Mouse (Mus musculus) liver, adult 2 months (tissue): ENCODE results near the gene Dnttip2.

ENCODE experiments used
- CTCF ChIP-seq: fragments of 200-500 bp; IDR thresholded peaks from 2 replicates; pipeline ENCODE4 v1.5.1; 2011; ENCODE audit warnings: low read depth, low read length, control low read depth
- POLR2A ChIP-seq: fragments of 200-500 bp; IDR thresholded peaks from 2 replicates; pipeline ENCODE4 v1.6.1; 2011; ENCODE audit warnings: low read length, control low read depth; ENCODE audit not compliant: insufficient read depth; ENCODE audit errors: extremely low read depth

DNA sequence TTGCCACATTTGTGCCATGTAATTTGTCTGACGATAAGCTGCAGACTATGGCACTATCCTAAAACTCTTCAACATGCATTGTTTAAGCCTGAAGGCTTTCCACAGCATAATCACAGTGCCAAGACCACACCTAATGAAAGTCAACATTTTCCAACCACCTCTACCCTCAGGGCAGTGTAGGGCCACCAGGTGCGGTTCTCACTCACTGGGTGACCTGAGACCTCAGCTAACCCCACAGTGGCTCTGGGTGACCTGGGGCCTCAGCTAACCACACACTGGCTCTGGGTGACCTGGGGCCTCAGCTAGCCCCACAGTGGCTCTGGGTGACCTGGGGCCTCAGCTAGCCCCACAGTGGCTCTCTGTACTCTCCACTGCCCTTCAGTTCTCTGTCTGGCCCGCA, 50.3 kb downstream of the Dnttip2 start:
- TF ChIP-seq CTCF (no peak), POLR2A (no peak)
